Mouse (Mus musculus) erythroblast, adult 5-6 weeks (primary cell): Measurements from ENCODE around the gene Col15a1. TPM values are rescaled to one million over a fixed set of nuclear protein-coding genes. Genes with fewer than 3 reads are reported as not detected.

Experiments used
- ATAC-seq: replicated peaks from 2 replicates; pipeline ENCODE4 v1.8.0; 2016; ENCODE audit warnings: moderate number of reproducible peaks, mild to moderate bottlenecking, moderate TSS enrichment, inconsistent platforms; ENCODE audit not compliant: poor library complexity, low FRiP score, severe bottlenecking
- total RNA-seq, 2 experiments: library from RNA; stranded (forward) in 1 of 2; stranded (reverse) in 1 of 2; fragments of 150-400 nt in 1 of 2; fragments of 200-764, 138-1000 nt in 1 of 2; gene quantifications; 2 replicates each; pipeline versions ENCODE4 v1.2.3 to v1.2.4; 2015 to 2017; ENCODE audit warnings: low replicate concordance in 2 of 2

The Col15a1 gene
- total RNA-seq, 2 experiments from 2014 or later, result not detected

- no peak for ATAC-seq
Measured at GRCm38 (mm10) chr4:47258201-47258600, 50.2 kb downstream of the Col15a1 start.

GRCm38 (mm10) chr4:47261049-47261448, 53.1 kb downstream of the Col15a1 start:
- no peak for ATAC-seq

- no peak for ATAC-seq
Measured at GRCm38 (mm10) chr4:47261919-47262318, 54.0 kb downstream of the Col15a1 start.

GRCm38 (mm10) chr4:47265555-47265954, 57.6 kb downstream of the Col15a1 start:
- no peak for ATAC-seq

- no peak for ATAC-seq
Measured at GRCm38 (mm10) chr4:47272452-47273130, 64.6 kb downstream of the Col15a1 start.

GRCm38 (mm10) chr4:47273795-47274194, 65.8 kb downstream of the Col15a1 start:
- ATAC-seq, result no peak

- no peak for ATAC-seq
Measured at GRCm38 (mm10) chr4:47274911-47275310, 67.0 kb downstream of the Col15a1 start.

GRCm38 (mm10) chr4:47278397-47278796, 70.4 kb downstream of the Col15a1 start:
- ATAC-seq, result no peak

- no peak for ATAC-seq
Measured at GRCm38 (mm10) chr4:47279085-47279707, 71.2 kb downstream of the Col15a1 start.

- ATAC-seq, result no peak
Measured at GRCm38 (mm10) chr4:47280126-47280525, 72.2 kb downstream of the Col15a1 start.

- ATAC-seq, result no peak
Measured at GRCm38 (mm10) chr4:47281920-47282682, 74.1 kb downstream of the Col15a1 start.

GRCm38 (mm10) chr4:47284311-47284710, 76.3 kb downstream of the Col15a1 start:
- no peak for ATAC-seq

GRCm38 (mm10) chr4:47284874-47285273, 76.9 kb downstream of the Col15a1 start:
- no peak for ATAC-seq

- ATAC-seq, result no peak
Measured at GRCm38 (mm10) chr4:47286599-47287147, 78.7 kb downstream of the Col15a1 start.

GRCm38 (mm10) chr4:47287468-47287867, 79.5 kb downstream of the Col15a1 start:
- ATAC-seq, result no peak

GRCm38 (mm10) chr4:47288306-47288705, 80.3 kb downstream of the Col15a1 start:
- no peak for ATAC-seq

- ATAC-seq, result no peak
Measured at GRCm38 (mm10) chr4:47289526-47289925, 81.6 kb downstream of the Col15a1 start.

GRCm38 (mm10) chr4:47290448-47290847, 82.5 kb downstream of the Col15a1 start:
- no peak for ATAC-seq

- no peak for ATAC-seq
Measured at GRCm38 (mm10) chr4:47291013-47291412, 83.1 kb downstream of the Col15a1 start.

- no peak for ATAC-seq
Measured at GRCm38 (mm10) chr4:47292956-47293355, 85.0 kb downstream of the Col15a1 start.
